Mouse (Mus musculus): ENCODE data around the gene Arhgap25. TPM values are rescaled to one million over a fixed set of nuclear protein-coding genes. Genes with fewer than 3 reads are reported as not detected.

Arhgap25 gene
- polyA plus RNA-seq (2012; rRNA removed) = 3.7 and 3.8 TPM in 2 replicates

DNA sequence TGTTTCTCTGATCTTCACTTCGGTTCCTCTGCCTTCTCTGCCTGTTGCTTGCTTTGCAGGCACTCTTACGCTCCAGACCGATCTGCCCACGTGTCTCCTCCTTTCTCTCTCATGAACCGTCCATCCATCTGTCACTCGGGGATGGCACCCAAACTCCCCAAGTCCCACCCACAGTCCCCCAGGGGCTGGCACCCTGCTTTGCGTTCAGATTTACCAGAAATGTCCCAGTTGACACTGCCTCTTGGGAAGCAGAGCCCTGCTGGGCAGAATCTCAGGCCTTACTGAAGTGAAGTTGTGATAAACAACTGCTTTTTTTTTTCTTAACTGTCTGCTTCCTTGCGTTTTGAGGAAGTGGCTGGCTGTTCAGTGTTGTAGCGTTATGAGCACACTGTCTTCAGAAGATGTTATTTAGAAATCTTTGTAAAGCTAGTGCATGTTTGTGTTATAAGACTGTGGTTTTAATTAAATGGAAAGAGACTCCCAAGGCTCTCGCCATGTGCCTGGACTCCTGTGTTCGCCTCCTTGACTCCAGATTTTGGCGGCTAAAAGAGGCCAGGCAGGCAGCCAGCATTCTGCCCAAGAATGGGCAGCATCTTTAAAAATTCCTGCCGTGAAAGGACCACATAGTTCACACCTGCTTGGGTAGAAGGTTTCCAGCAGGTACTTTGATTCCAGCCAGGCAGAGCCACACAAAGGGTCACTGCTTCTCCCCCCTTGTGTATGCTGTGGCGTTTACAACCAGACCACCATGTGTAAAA is at the start of gene Arhgap25:
Arhgap25 (minus strand) TSS at position 307 of the 758 bp plus-strand sequence.

GRCm38 (mm10) chr6:87428487-87429044 is 104.5 kb downstream of the Arhgap25 start, which contains the start of gene Bmp10:
Gene Bmp10 (plus strand): TSS chr6:87428994.

Other genes with a start within 250 kb of the Arhgap25 start
- 1.2 and 1.4 TPM in 2 replicates for gene Antxr1, start 197.4 kb downstream of the Arhgap25 start, polyA plus RNA-seq (2012; rRNA removed)
- gene Gkn1, start 182.3 kb downstream of the Arhgap25 start, polyA plus RNA-seq (2012; rRNA removed) = not detected in 2 replicates
- not detected in 2 replicates for gene Gkn2, start 159.9 kb downstream of the Arhgap25 start, polyA plus RNA-seq (2012; rRNA removed)
- 0.05 TPM in 1 of 2 replicates, not detected in the other for gene Gkn3, start 144.3 kb downstream of the Arhgap25 start, polyA plus RNA-seq (2012; rRNA removed)
- 2.7 and 2.8 TPM in 2 replicates for gene Bmp10, start 104.3 kb downstream of the Arhgap25 start, polyA plus RNA-seq (2012; rRNA removed)
- gene Prokr1, start 57.5 kb upstream of the Arhgap25 start, polyA plus RNA-seq (2012; rRNA removed) = 1.1 and 1.2 TPM in 2 replicates
- gene Aplf, start 138.9 kb upstream of the Arhgap25 start, polyA plus RNA-seq (2012; rRNA removed) = 5.6 and 5.9 TPM in 2 replicates
- gene Efcc1, start 197.6 kb upstream of the Arhgap25 start, polyA plus RNA-seq (2012; rRNA removed) = 0.20 and 0.25 TPM in 2 replicates
- 30.7 and 31.0 TPM in 2 replicates for gene Gp9, start 244.8 kb upstream of the Arhgap25 start, polyA plus RNA-seq (2012; rRNA removed)